Mouse (Mus musculus): ENCODE results near the gene Fcho1. TPM values are rescaled to one million over a fixed set of nuclear protein-coding genes. Genes with fewer than 3 reads are reported as not detected.

Gene Fcho1
- polyA plus RNA-seq, 1 experiment, result 23.3 TPM

DNA sequence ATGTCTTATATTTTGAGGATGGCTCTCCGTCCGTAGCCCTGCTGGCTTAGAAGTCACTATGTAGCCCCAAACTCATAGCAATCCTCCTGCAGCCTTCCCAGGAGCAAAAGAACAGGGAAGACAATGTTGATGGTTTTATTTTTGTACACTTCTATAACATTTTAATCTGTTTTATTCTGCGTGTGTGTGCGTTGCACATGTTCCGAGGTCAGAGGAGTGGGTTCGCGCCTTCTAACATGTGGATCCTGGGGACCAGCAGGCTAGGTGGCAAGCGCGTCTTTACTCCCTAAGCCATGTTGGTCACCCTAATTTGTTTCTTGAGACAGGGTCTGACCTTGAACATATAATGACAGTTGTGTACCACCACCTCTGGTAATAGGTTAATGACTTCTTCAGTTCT lies 48.7 kb downstream of the Fcho1 start:
- H3K4me1 ChIP-seq (ENCODE audit: control insufficient read depth, insufficient read depth, low read length), result peaks cover 7% of the 10 kb centered on the region
- TF ChIP-seq POLR2A (IDR thresholded peaks at IDR 0.05; ENCODE audit: borderline replicate concordance, extremely low read depth, low read depth, low read length), result no peak
- no peak for TF ChIP-seq CTCF (IDR thresholded peaks at IDR 0.05; ENCODE audit: insufficient read depth, low read length)
- WGBS, result 39% methylated on average over 9 of the region's 9 CpGs

DNA sequence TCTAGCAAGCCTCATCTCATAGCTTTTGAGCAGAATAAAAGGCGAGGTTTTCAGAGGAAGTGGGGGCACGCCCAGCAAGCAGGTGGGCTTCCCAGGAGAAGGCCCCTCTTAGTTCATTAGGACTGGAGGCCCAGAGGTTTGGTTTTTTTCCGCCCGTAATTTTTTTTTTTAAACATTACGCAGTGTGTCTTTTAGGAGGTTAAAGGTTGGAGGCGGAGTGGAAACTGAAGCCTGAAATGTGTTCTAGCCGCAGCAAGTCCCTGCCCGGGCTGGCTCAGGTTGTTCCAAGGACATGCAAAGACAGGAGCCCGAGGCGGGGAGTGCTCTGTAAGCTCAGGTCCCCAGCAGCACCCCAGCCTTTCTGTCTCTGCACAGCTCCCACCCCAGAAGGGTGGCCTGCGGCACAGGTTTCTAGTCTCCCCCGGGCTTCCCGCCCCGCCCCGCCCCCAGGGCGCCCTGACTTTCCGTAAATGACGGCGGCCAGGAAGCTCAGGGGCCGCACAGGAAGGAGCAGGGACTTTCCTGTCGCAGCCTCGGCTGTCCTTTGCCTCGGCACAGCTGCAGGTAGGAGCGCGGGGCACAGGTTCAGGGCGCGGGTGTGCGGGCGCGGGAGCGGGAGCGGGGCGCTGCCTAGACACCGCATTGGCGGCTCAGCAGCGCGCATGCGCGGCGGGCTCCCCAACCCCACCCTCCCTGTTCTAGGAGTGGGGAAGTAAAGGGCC lies 49.3 kb downstream of the Fcho1 start, which contains the start of gene Jak3:
Gene Jak3 (plus strand): TSS at position 277 of the 722 bp plus-strand sequence.
- DNase-seq, result peak; percentile 65
- Histone ChIP-seq H3K4me3 (replicated peaks; ENCODE audit: extremely low read depth, low read depth, low read length) (peak within 1 kb of the TSS; percentile 96), H3K4me1 (ENCODE audit: control insufficient read depth, insufficient read depth, low read length) (peaks cover 7% of the 10 kb centered on the region)
- WGBS, result 3% methylated on average over 40 of the region's 40 CpGs
- TF ChIP-seq POLR2A (IDR thresholded peaks at IDR 0.05; ENCODE audit: borderline replicate concordance, extremely low read depth, low read depth, low read length) (peak; percentile 25; the same call in 1 of the 2 replicates), CTCF (IDR thresholded peaks at IDR 0.05; ENCODE audit: insufficient read depth, low read length) (no peak)

More for the DNA sequence above, 48.7 kb downstream of the Fcho1 start:
- H3K4me3 ChIP-seq (replicated peaks; ENCODE audit: extremely low read depth, low read depth, low read length), result peak overlapping the region; percentile 59
- no peak for DNase-seq

DNA sequence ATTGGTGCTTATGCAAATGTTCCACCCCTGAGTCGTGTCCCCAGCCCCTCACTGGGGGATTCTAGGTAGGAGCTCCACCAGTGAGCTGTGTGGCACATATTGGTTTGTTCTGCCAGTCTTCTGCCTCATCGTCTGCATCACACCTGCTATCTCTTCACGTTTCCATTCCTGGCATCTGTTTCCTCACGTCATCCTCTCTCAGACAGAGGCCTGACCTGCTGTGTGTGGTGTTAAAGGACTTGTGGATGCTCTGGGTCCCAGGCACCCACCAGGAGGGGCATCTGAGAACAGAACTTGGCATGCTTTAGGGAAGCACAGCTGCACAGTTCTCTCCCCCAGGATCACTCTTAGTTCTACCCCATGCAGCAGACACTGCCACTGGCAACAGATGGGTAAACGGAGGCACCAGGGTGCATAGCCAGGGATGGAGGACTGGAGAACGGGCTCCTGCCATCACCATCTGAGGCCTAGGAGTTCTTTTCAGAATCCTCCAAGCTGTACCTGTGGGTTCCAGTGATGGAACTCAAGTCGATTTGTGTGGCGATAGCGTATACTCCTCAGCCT lies 50.0 kb downstream of the Fcho1 start:
- DNase-seq, result no peak
- H3K4me3 ChIP-seq (replicated peaks; ENCODE audit: extremely low read depth, low read depth, low read length), result no peak overlapping the region
- H3K4me1 ChIP-seq (ENCODE audit: control insufficient read depth, insufficient read depth, low read length), result peaks cover 10% of the 10 kb centered on the region
- TF ChIP-seq CTCF (IDR thresholded peaks at IDR 0.05; ENCODE audit: insufficient read depth, low read length), result no peak
- TF ChIP-seq POLR2A (IDR thresholded peaks at IDR 0.05; ENCODE audit: borderline replicate concordance, extremely low read depth, low read depth, low read length), result no peak
- 47% methylated on average over 9 of the region's 9 CpGs for WGBS

DNA sequence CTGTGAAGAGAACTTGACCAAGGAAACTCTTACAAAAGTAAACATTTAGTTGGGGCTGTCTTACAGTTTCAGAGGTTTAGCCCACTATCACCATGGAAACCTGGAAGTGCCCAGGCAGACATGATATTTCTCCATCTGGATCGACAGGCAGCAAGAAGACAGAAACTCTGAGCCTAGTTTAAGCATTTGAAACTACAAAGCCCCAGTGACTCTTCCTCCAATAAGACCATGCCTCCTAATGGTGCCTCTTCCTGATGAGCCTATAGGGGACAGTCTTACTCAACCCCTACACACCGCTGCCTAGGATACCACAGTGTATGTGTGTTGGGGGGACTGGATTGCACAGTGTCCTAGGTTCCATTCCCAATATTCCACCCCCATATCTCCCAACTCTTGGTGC lies 51.4 kb downstream of the Fcho1 start:
- Histone ChIP-seq H3K4me3 (replicated peaks; ENCODE audit: extremely low read depth, low read depth, low read length) (no peak overlapping the region), H3K4me1 (ENCODE audit: control insufficient read depth, insufficient read depth, low read length) (peaks cover 10% of the 10 kb centered on the region)
- TF ChIP-seq CTCF (IDR thresholded peaks at IDR 0.05; ENCODE audit: insufficient read depth, low read length) (no peak), POLR2A (IDR thresholded peaks at IDR 0.05; ENCODE audit: borderline replicate concordance, extremely low read depth, low read depth, low read length) (no peak)
- WGBS, result 67% methylated on average over 2 of the region's 2 CpGs
- DNase-seq, result no peak

DNA sequence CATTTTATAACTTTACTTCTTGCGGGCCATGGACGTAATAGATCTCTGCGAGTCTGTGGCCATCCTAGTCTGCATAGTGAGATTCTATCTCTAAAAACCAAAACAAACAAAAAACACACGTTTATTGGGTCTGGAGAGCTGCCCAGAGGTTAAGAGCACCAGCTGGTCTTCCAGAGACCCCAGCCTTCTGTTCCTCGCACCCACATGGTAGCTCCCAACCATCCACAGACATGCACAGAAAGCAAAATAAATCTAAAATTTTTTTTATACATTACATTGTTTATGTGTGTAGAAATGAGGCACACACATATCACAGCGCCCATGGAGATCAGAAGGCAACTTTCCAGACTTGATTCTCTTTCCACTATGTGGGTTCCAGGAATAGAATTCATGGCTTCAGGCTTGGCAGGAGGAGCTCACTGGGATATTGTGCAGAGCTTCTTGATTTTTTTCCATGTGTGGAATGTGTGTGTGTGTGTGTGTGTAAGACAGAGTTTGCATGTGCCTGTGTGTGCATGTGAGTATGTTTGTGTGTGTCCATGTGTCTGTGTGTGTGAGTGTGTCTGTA lies 53.3 kb downstream of the Fcho1 start:
- Histone ChIP-seq H3K4me1 (ENCODE audit: control insufficient read depth, insufficient read depth, low read length) (peaks cover 3% of the 10 kb centered on the region), H3K4me3 (replicated peaks; ENCODE audit: extremely low read depth, low read depth, low read length) (no peak overlapping the region)
- no peak for TF ChIP-seq POLR2A (IDR thresholded peaks at IDR 0.05; ENCODE audit: borderline replicate concordance, extremely low read depth, low read depth, low read length)
- TF ChIP-seq CTCF (IDR thresholded peaks at IDR 0.05; ENCODE audit: insufficient read depth, low read length), result no peak
- DNase-seq, result no peak
- WGBS, result 66% methylated on average over 6 of the region's 6 CpGs

DNA sequence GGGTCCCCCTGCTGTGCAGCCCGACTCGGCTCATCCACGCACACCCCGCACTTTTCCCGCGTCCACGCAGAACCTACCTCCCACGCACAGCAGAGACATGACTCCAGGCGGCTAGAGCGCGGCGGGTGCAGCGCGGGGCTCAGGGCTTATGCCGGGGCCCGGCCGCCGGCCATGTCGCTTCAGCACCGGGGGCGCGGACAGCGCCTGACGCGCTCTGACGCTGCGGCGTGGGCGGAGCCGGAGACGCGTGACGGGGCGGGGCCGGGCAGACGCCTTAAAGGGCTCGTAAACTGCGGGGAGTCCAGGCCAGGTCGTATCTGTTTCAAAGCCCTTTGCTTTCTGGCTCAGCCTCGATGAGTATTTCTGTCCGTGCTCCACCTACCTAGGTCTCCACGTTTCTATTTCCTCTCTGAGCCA lies 54.0 kb downstream of the Fcho1 start, which contains the start of gene Unc13a:
Gene Unc13a (minus strand): TSS at position 209 of the 417 bp plus-strand sequence.
- DNase-seq, result peak; percentile 90
- Histone ChIP-seq H3K4me1 (ENCODE audit: control insufficient read depth, insufficient read depth, low read length) (peaks cover 3% of the 10 kb centered on the region; the same call in 1 of the 2 replicates), H3K4me3 (replicated peaks; ENCODE audit: extremely low read depth, low read depth, low read length) (peak within 1 kb of the TSS; percentile 50)
- TF ChIP-seq CTCF (IDR thresholded peaks at IDR 0.05; ENCODE audit: insufficient read depth, low read length) (no peak), POLR2A (IDR thresholded peaks at IDR 0.05; ENCODE audit: borderline replicate concordance, extremely low read depth, low read depth, low read length) (peak; percentile 35; the same call in 1 of the 2 replicates)
- WGBS, result under 1% methylated on average over 42 of the region's 42 CpGs

DNA sequence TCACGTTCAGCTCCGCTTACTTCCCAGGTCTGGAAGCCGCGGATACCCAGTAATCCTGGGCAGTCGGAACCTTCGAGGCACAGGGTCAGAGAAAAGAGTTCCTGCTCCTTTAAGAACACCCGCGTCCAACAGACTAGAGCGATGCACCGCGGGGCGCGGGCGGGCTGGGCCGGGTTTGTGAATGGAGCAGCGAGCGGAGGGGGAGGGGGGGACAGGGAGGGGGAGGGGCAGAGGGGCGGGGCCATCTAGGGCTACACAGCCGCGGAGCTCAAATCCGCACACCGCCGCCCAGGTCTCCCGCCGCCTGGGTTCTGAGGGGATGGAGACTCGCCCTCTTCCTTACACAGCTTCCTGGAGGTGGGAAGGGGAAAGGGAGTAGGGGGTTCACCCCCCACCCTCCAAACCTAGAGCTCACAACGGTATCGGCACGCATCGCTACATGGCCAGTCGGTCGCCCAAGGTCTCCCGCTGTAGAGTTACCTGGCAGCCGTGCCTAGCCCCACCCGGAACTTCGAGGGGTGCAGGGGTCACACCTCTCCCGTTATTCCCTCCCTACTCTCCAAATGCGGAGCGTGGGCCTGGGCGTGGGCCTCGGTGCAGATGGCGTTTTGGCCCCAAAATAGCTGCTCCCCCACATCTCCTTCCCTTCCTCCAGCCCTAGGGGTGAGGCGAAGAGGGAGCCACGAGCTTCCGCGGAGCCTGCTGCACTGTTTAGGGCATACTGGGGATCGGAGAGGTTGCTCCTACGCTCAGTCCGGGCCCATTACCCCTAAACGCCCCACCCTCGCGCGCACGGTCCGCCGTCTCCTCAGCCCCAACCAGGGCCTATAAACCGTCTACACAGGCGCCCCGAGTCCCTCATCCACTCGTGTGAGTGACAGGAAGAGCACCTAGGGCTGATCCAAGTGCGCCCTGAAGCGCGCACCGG lies 54.6 kb downstream of the Fcho1 start:
- WGBS, result 2% methylated on average over 61 of the region's 64 CpGs
- peaks cover 3% of the 10 kb centered on the region; the same call in 1 of the 2 replicates for H3K4me1 ChIP-seq (ENCODE audit: control insufficient read depth, insufficient read depth, low read length)
- peak overlapping the region; percentile 50 for H3K4me3 ChIP-seq (replicated peaks; ENCODE audit: extremely low read depth, low read depth, low read length)
- TF ChIP-seq CTCF (IDR thresholded peaks at IDR 0.05; ENCODE audit: insufficient read depth, low read length), result no peak
- DNase-seq, result no peak

DNA sequence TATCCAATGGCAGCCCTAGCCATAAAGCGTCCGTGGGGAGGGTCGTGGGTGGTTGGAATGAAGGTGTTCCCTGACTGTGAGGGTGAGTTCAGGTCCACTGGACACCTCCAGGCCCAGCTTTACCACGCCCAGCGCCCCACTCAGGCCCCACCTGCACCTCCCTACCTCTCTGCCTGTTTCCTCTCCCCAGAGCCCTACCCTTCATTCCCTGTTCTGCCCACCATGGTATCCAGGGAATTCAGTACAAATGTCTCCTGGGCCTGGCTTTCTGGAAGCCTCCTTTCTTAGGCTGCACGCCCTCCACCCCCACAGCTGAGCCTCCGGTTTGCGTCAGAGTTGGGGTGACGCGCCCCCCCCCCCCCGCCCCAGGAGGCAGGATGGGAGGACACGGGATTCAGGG lies 55.3 kb downstream of the Fcho1 start:
- peaks cover 3% of the 10 kb centered on the region; the same call in 1 of the 2 replicates for H3K4me1 ChIP-seq (ENCODE audit: control insufficient read depth, insufficient read depth, low read length)
- no peak overlapping the region for H3K4me3 ChIP-seq (replicated peaks; ENCODE audit: extremely low read depth, low read depth, low read length)
- whole genome bisulfite sequencing, result 21% methylated on average over 12 of the region's 12 CpGs
- no peak for TF ChIP-seq CTCF (IDR thresholded peaks at IDR 0.05; ENCODE audit: insufficient read depth, low read length)
- TF ChIP-seq POLR2A (IDR thresholded peaks at IDR 0.05; ENCODE audit: borderline replicate concordance, extremely low read depth, low read depth, low read length), result no peak
- DNase-seq, result no peak

Measured in lung, adult 2 months (tissue).